Mouse (Mus musculus) cortical plate, adult 2 months (tissue): ENCODE measurements around the gene Siah3.

Source experiments
- CTCF ChIP-seq: fragments of 200-500 bp; IDR thresholded peaks from 2 replicates; pipeline ENCODE4 v1.5.1; 2011; ENCODE audit warnings: mild to moderate bottlenecking, control low read depth, low read length; ENCODE audit not compliant: insufficient read depth; ENCODE audit errors: extremely low read depth
- POLR2A ChIP-seq: fragments of 200-500 bp; IDR thresholded peaks from 2 replicates; pipeline ENCODE4 v1.6.1; 2011; ENCODE audit warnings: mild to moderate bottlenecking, low read length, control low read depth; ENCODE audit not compliant: insufficient read depth; ENCODE audit errors: extremely low read depth

GRCm38 (mm10) chr14:75516917-75517595 is 61.3 kb downstream of the Siah3 start:
- TF ChIP-seq CTCF (no peak), POLR2A (no peak)
